Mouse (Mus musculus) CH12.LX (cell line): ENCODE data around the gene B3gntl1. TPM values are rescaled to one million over a fixed set of nuclear protein-coding genes. Genes with fewer than 3 reads are reported as not detected.

ENCODE experiments used
- DNase-seq: peaks from one replicate; pipeline ENCODE4 v3.0.0-alpha.2; 2013; ENCODE audit errors: extremely low read depth
- H3K27ac ChIP-seq: 2 replicates; pipeline ENCODE4 v1.5.1; 2012; ENCODE audit warnings: low read depth, mild to moderate bottlenecking, control low read depth, moderate library complexity; ENCODE audit not compliant: insufficient read depth
- H3K27me3 ChIP-seq: replicated peaks from 2 replicates; pipeline ENCODE3; 2012; ENCODE audit warnings: inconsistent platforms
- H3K36me3 ChIP-seq, 2 experiments: replicated peaks in 1 of 2; 2 replicates each; pipeline versions ENCODE3 to v1.6.1; 2012; ENCODE audit warnings: inconsistent platforms in 1 of 2, low read length in 1 of 2, mild to moderate bottlenecking in 1 of 2, mixed read lengths in 1 of 2, moderate library complexity in 1 of 2; ENCODE audit not compliant: control insufficient read depth in 1 of 2, insufficient read depth in 1 of 2
- H3K4me1 ChIP-seq, 2 experiments: 2 replicates each; pipeline ENCODE4 v1.6.1; 2012; ENCODE audit warnings: inconsistent platforms in 1 of 2, moderate library complexity in 1 of 2; ENCODE audit not compliant: insufficient read depth in 2 of 2, control insufficient read depth in 1 of 2
- H3K4me2 ChIP-seq: 2 replicates; pipeline ENCODE4 v1.6.1; 2012; ENCODE audit warnings: low read depth, mild to moderate bottlenecking, control low read depth; ENCODE audit not compliant: poor library complexity, insufficient read depth, severe bottlenecking
- H3K4me3 ChIP-seq, 3 experiments: fragments of 150-350 bp in 1 of 3; sonication (generic) in 1 of 3; replicated peaks in 1 of 3; 2 replicates each; pipeline versions ENCODE3 to v1.5.1; 2011 to 2012; ENCODE audit warnings: low read depth in 2 of 3, low read length in 2 of 3, mild to moderate bottlenecking in 2 of 3, moderate library complexity in 2 of 3, control low read depth in 1 of 3, improper control_type of control experiment in 1 of 3, inconsistent platforms in 1 of 3, mixed read lengths in 1 of 3; ENCODE audit not compliant: poor library complexity in 1 of 3
- H3K79me2 ChIP-seq: replicated peaks from 2 replicates; pipeline ENCODE4 v1.6.1; 2012; ENCODE audit warnings: mild to moderate bottlenecking, moderate library complexity; ENCODE audit not compliant: control insufficient read depth, poor library complexity, insufficient read depth, severe bottlenecking; ENCODE audit errors: extremely low read depth
- H3K9ac ChIP-seq: 2 replicates; pipeline ENCODE4 v1.6.1; 2012; ENCODE audit warnings: low read depth, mild to moderate bottlenecking, control low read depth, moderate library complexity; ENCODE audit not compliant: insufficient read depth
- H3K9me3 ChIP-seq: replicated peaks from 2 replicates; pipeline ENCODE3; 2012; ENCODE audit warnings: low read length, inconsistent platforms, mixed read lengths
- BHLHE40 ChIP-seq: IDR thresholded peaks from 2 replicates; pipeline ENCODE4 v1.6.1; 2011; ENCODE audit warnings: mild to moderate bottlenecking, low read depth, low read length, improper control_type of control experiment
- CTCF ChIP-seq, 2 experiments: IDR thresholded peaks in 1 of 2; conservative IDR thresholded peaks in 1 of 2; 2 replicates each; pipeline ENCODE4 v1.5.1; 2011 to 2012; ENCODE audit warnings: low read depth in 2 of 2, low read length in 2 of 2, improper control_type of control experiment in 1 of 2, inconsistent platforms in 1 of 2, mild to moderate bottlenecking in 1 of 2, moderate library complexity in 1 of 2
- ELF1 ChIP-seq: IDR thresholded peaks from 2 replicates; pipeline ENCODE4 v1.6.1; 2014; ENCODE audit warnings: low read depth, mild to moderate bottlenecking, inconsistent platforms, low read length, improper control_type of control experiment
- EP300 ChIP-seq: IDR thresholded peaks from 2 replicates; pipeline ENCODE4 v1.6.1; 2011; ENCODE audit warnings: low read length, improper control_type of control experiment
- ETS1 ChIP-seq: conservative IDR thresholded peaks from 2 replicates; pipeline ENCODE4 v1.6.1; 2012; ENCODE audit warnings: low read depth, mild to moderate bottlenecking, inconsistent platforms, low read length, improper control_type of control experiment, moderate library complexity
- GABPA ChIP-seq: IDR thresholded peaks from 2 replicates; pipeline ENCODE4 v1.6.1; 2012; ENCODE audit warnings: low read depth, low read length, improper control_type of control experiment, inconsistent platforms; ENCODE audit not compliant: insufficient replicate concordance
- JUND ChIP-seq: conservative IDR thresholded peaks from 2 replicates; pipeline ENCODE4 v1.6.1; 2011; ENCODE audit warnings: low read depth, low read length, improper control_type of control experiment
- KAT2A ChIP-seq: IDR thresholded peaks from 2 replicates; pipeline ENCODE4 v1.6.1; 2012; ENCODE audit warnings: low read length, improper control_type of control experiment, inconsistent platforms; ENCODE audit not compliant: insufficient replicate concordance
- MAZ ChIP-seq: IDR thresholded peaks from 2 replicates; pipeline ENCODE4 v1.6.1; 2012; ENCODE audit warnings: low read depth, mild to moderate bottlenecking, inconsistent platforms, low read length, improper control_type of control experiment, moderate library complexity
- MEF2A ChIP-seq: IDR thresholded peaks from 2 replicates; pipeline ENCODE4 v1.6.1; 2014; ENCODE audit warnings: low read depth, mild to moderate bottlenecking, inconsistent platforms, low read length, improper control_type of control experiment, borderline replicate concordance
- MXI1 ChIP-seq: IDR thresholded peaks from 2 replicates; pipeline ENCODE4 v1.6.1; 2011; ENCODE audit warnings: mild to moderate bottlenecking, low read depth, low read length, improper control_type of control experiment
- MYC ChIP-seq: IDR thresholded peaks from 2 replicates; pipeline ENCODE4 v1.6.1; 2011; ENCODE audit warnings: low read depth, mild to moderate bottlenecking, improper control_type of control experiment, low read length
- NRF1 ChIP-seq: IDR thresholded peaks from 2 replicates; pipeline ENCODE4 v1.6.1; 2014; ENCODE audit warnings: low read depth, mild to moderate bottlenecking, inconsistent platforms, low read length, improper control_type of control experiment, moderate library complexity
- PAX5 ChIP-seq: IDR thresholded peaks from 2 replicates; pipeline ENCODE4 v1.6.1; 2012; ENCODE audit warnings: low read length, inconsistent platforms, mixed read lengths
- POLR2AphosphoS2 ChIP-seq: IDR thresholded peaks from 2 replicates; pipeline ENCODE4 v1.6.1; 2011; ENCODE audit warnings: low read depth, low read length, improper control_type of control experiment
- RAD21 ChIP-seq: IDR thresholded peaks from 2 replicates; pipeline ENCODE4 v1.6.1; 2011; ENCODE audit warnings: low read depth, mild to moderate bottlenecking, low read length, improper control_type of control experiment, moderate library complexity
- RCOR1 ChIP-seq: conservative IDR thresholded peaks from 2 replicates; pipeline ENCODE4 v1.6.1; 2012; ENCODE audit warnings: low read depth, mild to moderate bottlenecking, inconsistent platforms, low read length, improper control_type of control experiment
- SIN3A ChIP-seq: IDR thresholded peaks from 2 replicates; pipeline ENCODE4 v1.6.1; 2012; ENCODE audit warnings: low read length, improper control_type of control experiment, inconsistent platforms
- TBP ChIP-seq: conservative IDR thresholded peaks from 2 replicates; pipeline ENCODE4 v1.6.1; 2011; ENCODE audit warnings: low read depth, low read length, improper control_type of control experiment
- UBTF ChIP-seq: IDR thresholded peaks from 2 replicates; pipeline ENCODE4 v1.6.1; 2012; ENCODE audit warnings: low read depth, mild to moderate bottlenecking, inconsistent platforms, low read length, improper control_type of control experiment, moderate library complexity
- ZC3H11A ChIP-seq: IDR thresholded peaks from 2 replicates; pipeline ENCODE4 v1.6.1; 2012; ENCODE audit warnings: low read depth, mild to moderate bottlenecking, inconsistent platforms, low read length, improper control_type of control experiment
- ZKSCAN1 ChIP-seq: IDR thresholded peaks from 2 replicates; pipeline ENCODE4 v1.6.1; 2012; ENCODE audit warnings: low read depth, inconsistent platforms, low read length, improper control_type of control experiment, borderline replicate concordance
- dilution Hi-C: fragments of 300-500 bp; cut with MboI; formaldehyde crosslinking; loops from 2 replicates; pipeline ENCODE4 v1.14.3; 2020; ENCODE audit warnings: low sequenced_read_pairs; ENCODE audit not compliant: extremely low pct_unique_long_range_greater_than_20kb, extremely low pct_ligation_motif_present
- in situ Hi-C: fragments of 300-500 bp; cut with MboI; formaldehyde crosslinking; loops from 3 replicates; pipeline ENCODE4 v1.14.3; 2019; ENCODE audit warnings: low sequenced_read_pairs, low pct_ligation_motif_present, low pct_unique_long_range_greater_than_20kb, mixed read lengths
- polyA plus RNA-seq: library from polyadenylated mRNA; unstranded; fragments of >175 nt; gene quantifications from 2 replicates; pipeline ENCODE4 v1.2.1, GENCODE M21; 2012; ENCODE audit warnings: low read depth; ENCODE audit not compliant: insufficient read length
- total RNA-seq, 2 experiments: library from RNA; depleted of rRNA; stranded (reverse); fragments of 300-350 nt in 1 of 2; fragments of >200 nt in 1 of 2; gene quantifications; 2 replicates each; pipeline ENCODE4 v1.2.3; 2012 to 2014

Gene B3gntl1
- total and polyA plus RNA-seq, 3 experiments: 7.3 to 10.3 (median 8.7) TPM

GRCm38 (mm10) chr11:121720752-121721151 lies 47.8 kb upstream of the B3gntl1 start:
- Histone ChIP-seq H3K9ac (no peak overlapping the region), H3K27me3 (no peaks in the 10 kb centered on the region), H3K4me3 (no peak overlapping the region), H3K36me3 (no peaks in the 10 kb centered on the region), H3K9me3 (no peaks in the 10 kb centered on the region), H3K4me2 (no peak overlapping the region), H3K27ac (no peak overlapping the region)
- in situ Hi-C loops: no loop called here
- no peak for DNase-seq
- TF ChIP-seq RAD21 (no peak), JUND (no peak), POLR2AphosphoS2 (no peak), NRF1 (no peak), ELF1 (no peak), MXI1 (no peak), PAX5 (no peak), ZKSCAN1 (no peak)
- TF ChIP-seq, all 38 proteins: peak for 0
- no peaks in the 10 kb centered on the region for H3K79me2 ChIP-seq
- H3K4me1 ChIP-seq: peaks cover 2 to 12% of the 10 kb centered on the region in 2 experiments; a peak in 2 of 4 replicates
- dilution Hi-C loops: no loop called here

GRCm38 (mm10) chr11:121717724-121718123 lies 44.8 kb upstream of the B3gntl1 start:
- DNase-seq: no peak
- in situ Hi-C loops: no loop called here
- peaks cover 0 to 7% of the 10 kb centered on the region in 2 experiments; a peak in 2 of 4 replicates for H3K4me1 ChIP-seq
- TF ChIP-seq GABPA: no peak
- TF ChIP-seq UBTF: no peak
- TF ChIP-seq EP300: no peak
- TF ChIP-seq MYC: no peak
- TF ChIP-seq POLR2AphosphoS2: no peak
- TF ChIP-seq RCOR1: no peak
- TF ChIP-seq MEF2A: no peak
- no peak for TF ChIP-seq MAZ
- TF ChIP-seq KAT2A: no peak
- no peak for TF ChIP-seq CTCF (conservative IDR thresholded peaks at IDR 0.05 in 1 of 2, IDR thresholded peaks at IDR 0.05 in 1 of 2; ENCODE audit: low read depth in 2 of 2, low read length in 2 of 2)
- no peak for TF ChIP-seq SIN3A
- TF ChIP-seq ETS1: no peak
- no peak for TF ChIP-seq TBP
- TF ChIP-seq BHLHE40: no peak
- TF ChIP-seq ZC3H11A: no peak
- H3K9me3 ChIP-seq: no peaks in the 10 kb centered on the region
- no peak overlapping the region for H3K9ac ChIP-seq
- H3K79me2 ChIP-seq: no peaks in the 10 kb centered on the region
- H3K36me3 ChIP-seq: no peaks in the 10 kb centered on the region
- dilution Hi-C loops: no loop called here
- no peak overlapping the region for H3K4me2 ChIP-seq
- no peak overlapping the region for H3K27ac ChIP-seq
- no peaks in the 10 kb centered on the region for H3K27me3 ChIP-seq
- no peak overlapping the region for H3K4me3 ChIP-seq
